ENCODE assay signal across 11 mouse cellular contexts in the genomic region with DNA sequence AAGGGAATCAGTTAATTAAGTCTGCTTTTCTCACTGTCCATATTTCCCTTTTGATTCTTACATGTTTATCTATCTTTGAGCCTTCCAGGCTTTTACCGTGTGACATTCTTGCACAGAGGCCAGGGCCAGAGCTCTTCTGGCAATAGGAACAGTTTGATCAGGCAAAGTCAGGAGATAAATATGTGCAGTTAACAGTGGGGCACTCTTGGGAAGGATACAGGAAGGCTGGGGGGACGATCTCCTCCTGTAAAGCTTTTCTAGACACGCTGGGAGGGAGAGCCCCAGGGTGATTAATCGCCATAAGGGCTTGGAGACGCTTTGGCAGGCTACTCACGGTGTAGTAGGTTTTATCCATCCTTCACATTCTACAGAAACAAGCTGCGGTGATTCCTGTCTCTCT. TPM values are rescaled to one million over a fixed set of nuclear protein-coding genes. Genes with fewer than 3 reads are reported as not detected.
DNase-seq lines count a peak whose midpoint lies in the region; ATAC-seq and TF ChIP-seq lines count a peak whose summit lies in the region.
"Had no signal": no experiment of that assay in that cellular context is flagged by ENCODE, and none has a peak within 500 bp of the region (broad histone marks: within the 10 kb centered on the region; RNA-seq: fewer than 3 reads in every experiment).

No protein-coding gene starts in this region.

- no peaks in the 10 kb centered on the region for H3K27me3 ChIP-seq in embryonic facial prominence, embryonic 14.5 days (replicated peaks; ENCODE audit: control insufficient read depth, insufficient read depth, low read length)
- no peaks in the 10 kb centered on the region for H3K27me3 ChIP-seq in myocyte (ENCODE audit: control insufficient read depth, insufficient read depth, insufficient read length)

- H3K9ac ChIP-seq in embryonic facial prominence, embryonic 14.5 days (ENCODE audit: low read depth, low read length), result no peak overlapping the region

- no peaks in the 10 kb centered on the region for H3K36me3 ChIP-seq in embryonic facial prominence, embryonic 14.5 days (ENCODE audit: control insufficient read depth, insufficient read depth, low read length)
- H3K36me3 ChIP-seq in myocyte (ENCODE audit: control insufficient read depth, insufficient read depth), result peaks cover 13% of the 10 kb centered on the region

- H3K4me1 ChIP-seq in embryonic facial prominence, embryonic 14.5 days (ENCODE audit: control insufficient read depth, insufficient read depth, low read length), result peaks cover 11% of the 10 kb centered on the region

- intact Hi-C loops in left cerebral cortex, adult 2 months (cut with DNase I), result no loop called here
- intact Hi-C loops in left cerebral cortex, postnatal 36 days (cut with DNase I), result no loop called here

- H3K9me3 ChIP-seq in embryonic facial prominence, embryonic 14.5 days (ENCODE audit: control insufficient read depth, low read length), result no peaks in the 10 kb centered on the region

- 22% methylated on average over 7 of the region's 7 CpGs for WGBS in embryonic facial prominence, embryonic 14.5 days

- H3K4me2 ChIP-seq in embryonic facial prominence, embryonic 14.5 days (ENCODE audit: low read depth, low read length), result no peak overlapping the region
- peak overlapping the region; percentile 87 for H3K4me2 ChIP-seq in myocyte (ENCODE audit: low read depth)

- no peak overlapping the region for H3K4me3 ChIP-seq in left cerebral cortex, adult 2 months
- no peak overlapping the region for H3K4me3 ChIP-seq in embryonic facial prominence, embryonic 14.5 days (ENCODE audit: low read depth, low read length)
- H3K4me3 ChIP-seq in myocyte, result no peak overlapping the region

- peak; percentile 17 for DNase-seq in embryo, embryonic 11 days
- DNase-seq in embryo, embryonic 10.5 days (ENCODE audit: low spot score), result no peak
- no peak for DNase-seq in left cerebral cortex, adult 2 months (ENCODE audit: extremely low spot score in 1 of 2, low spot score in 2 of 2)
- no peak for DNase-seq in left cerebral cortex, adult 18-20 months (ENCODE audit: low spot score in 2 of 2)
- DNase-seq in embryonic facial prominence, embryonic 14.5 days (ENCODE audit: low spot score), result no peak
- no peak for DNase-seq in left cerebral cortex, adult 9 months (ENCODE audit: low spot score in 2 of 2)
- no peak for DNase-seq in left cerebral cortex, postnatal 36 days (ENCODE audit: low spot score in 2 of 2)
- DNase-seq: cerebellum, adult 11 months; right cerebral cortex, postnatal 4 days had no signal

- H3K27ac ChIP-seq in left cerebral cortex, adult 2 months, result peak overlapping the region; percentile 19; the same call in 1 of the 2 replicates
- H3K27ac ChIP-seq in embryonic facial prominence, embryonic 14.5 days (replicated peaks; ENCODE audit: low read depth, low read length), result peak overlapping the region; percentile 7; the same call in 1 of the 2 replicates

- no peak for TF ChIP-seq CTCF in left cerebral cortex, adult 2 months (IDR thresholded peaks at IDR 0.05)

- no peak for ATAC-seq in embryonic facial prominence, embryonic 14.5 days (ENCODE audit: low read depth)
- ATAC-seq: forebrain, embryonic 14.5 days had no signal

- peaks cover 9% of the 10 kb centered on the region for H3K79me2 ChIP-seq in myocyte (ENCODE audit: control insufficient read depth, insufficient read depth)

- TF ChIP-seq POLR2A in myocyte (IDR thresholded peaks at IDR 0.05; ENCODE audit: insufficient read length, low read depth), result no peak

- H3ac ChIP-seq in myocyte (ENCODE audit: control insufficient read depth, insufficient read length), result no peak overlapping the region

TF ChIP-seq in myocyte, 11 proteins besides CTCF, POLR2A, EP300 and RAD21:
- TF ChIP-seq POLR2AphosphoS2 (IDR thresholded peaks at IDR 0.05; ENCODE audit: insufficient read length, low read depth) (no peak), E2F4 (IDR thresholded peaks at IDR 0.05; ENCODE audit: insufficient read depth) (no peak), MYOG (IDR thresholded peaks at IDR 0.05; ENCODE audit: control insufficient read depth in 1 of 3, insufficient read depth in 1 of 3, insufficient read length in 2 of 3, low read depth in 2 of 3) (no peak), TCF12 (IDR thresholded peaks at IDR 0.05; ENCODE audit: insufficient read depth, poor library complexity, severe bottlenecking) (no peak), TCF3 (IDR thresholded peaks at IDR 0.05; ENCODE audit: insufficient read length, low read depth) (no peak), USF1 (IDR thresholded peaks at IDR 0.05; ENCODE audit: low read depth) (no peak), MAX (IDR thresholded peaks at IDR 0.05; ENCODE audit: low read depth) (no peak), CEBPB (IDR thresholded peaks at IDR 0.05; ENCODE audit: insufficient read depth, poor library complexity, severe bottlenecking) (no peak), REST (IDR thresholded peaks at IDR 0.05; ENCODE audit: insufficient read depth, insufficient read length) (no peak), SRF (IDR thresholded peaks at IDR 0.05; ENCODE audit: control insufficient read depth, insufficient read length, low read depth) (no peak), MYOD1 (IDR thresholded peaks at IDR 0.05; ENCODE audit: control insufficient read depth in 1 of 3, insufficient read length in 2 of 3, low read depth in 2 of 3) (no peak)
TF ChIP-seq in myocyte: peak in this region for 0.

RNA-seq across cellular contexts. Expression of gene Slc9a9, which starts 22.4 kb away (rescaled TPM):
- 10 to 100 TPM; 23.1 to 23.7 TPM for total RNA-seq in left cerebral cortex, adult 2 months (2021)
- total RNA-seq in left cerebral cortex, adult 18-20 months (2021), result 10 to 100 TPM; 20.7 to 27.4 TPM
- 6.5 and 8.0 TPM in 2 replicates for polyA plus RNA-seq in embryonic facial prominence, embryonic 14.5 days (2014; fragmentation: Nextera tagmentation; extraction: Ambion mirVana)
- polyA plus RNA-seq in myocyte (2012; fragmentation: generic; extraction: Trizol), result 21.5 TPM
- total RNA-seq in left cerebral cortex, postnatal 36 days (2021), result 10 to 100 TPM; 20.1 to 22.5 TPM
